Mouse (Mus musculus): ENCODE measurements around the gene Mgea5. TPM values are rescaled to one million over a fixed set of nuclear protein-coding genes. Genes with fewer than 3 reads are reported as not detected.
A peak's percentile ranks its signal among the peaks of the same experiment; 100 is the strongest.

The Mgea5 gene
- polyA plus RNA-seq, 1 experiment, result 27.3 TPM

DNA sequence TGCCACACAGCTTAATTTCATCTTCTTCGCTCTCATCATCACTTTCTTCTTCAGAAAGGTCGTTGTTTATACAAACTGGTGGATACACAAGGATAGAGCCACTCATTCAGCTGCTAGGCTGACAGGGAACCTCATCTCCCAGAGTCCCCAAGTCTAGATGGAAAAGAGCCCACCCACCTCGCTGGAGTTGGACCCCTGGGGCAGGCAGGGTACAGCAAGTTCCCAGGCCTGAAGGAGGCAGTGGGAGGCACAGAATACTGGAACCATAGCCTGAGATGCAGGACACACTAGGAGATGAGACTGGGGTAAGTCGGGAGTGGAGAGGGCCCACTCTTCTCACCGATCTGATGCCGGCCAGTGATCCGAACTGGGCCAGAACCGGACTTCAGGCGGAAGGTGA lies 35.4 kb downstream of the Mgea5 start:
- Histone ChIP-seq H3K4me3 (ENCODE audit: insufficient read depth, low read depth, low read length) (peak overlapping the region; percentile 98), H3K27ac (ENCODE audit: insufficient read depth, low read depth, low read length) (no peak overlapping the region), H3K36me3 (ENCODE audit: control insufficient read depth, insufficient read depth, low read length) (peaks cover 2% of the 10 kb centered on the region; the same call in 1 of the 2 replicates), H3K4me1 (ENCODE audit: control insufficient read depth, insufficient read depth, low read length) (peaks cover 14% of the 10 kb centered on the region; the same call in 1 of the 2 replicates), H3K27me3 (replicated peaks; ENCODE audit: control insufficient read depth, insufficient read depth, low read length) (no peaks in the 10 kb centered on the region)
- 40% methylated on average over 9 of the region's 9 CpGs for WGBS
- DNase-seq, result no peak
- TF ChIP-seq POLR2A (IDR thresholded peaks at IDR 0.05; ENCODE audit: low read depth, low read length) (no peak), CTCF (conservative IDR thresholded peaks at IDR 0.05; ENCODE audit: insufficient read depth, insufficient read length, low read depth, low read length) (no peak)

DNA sequence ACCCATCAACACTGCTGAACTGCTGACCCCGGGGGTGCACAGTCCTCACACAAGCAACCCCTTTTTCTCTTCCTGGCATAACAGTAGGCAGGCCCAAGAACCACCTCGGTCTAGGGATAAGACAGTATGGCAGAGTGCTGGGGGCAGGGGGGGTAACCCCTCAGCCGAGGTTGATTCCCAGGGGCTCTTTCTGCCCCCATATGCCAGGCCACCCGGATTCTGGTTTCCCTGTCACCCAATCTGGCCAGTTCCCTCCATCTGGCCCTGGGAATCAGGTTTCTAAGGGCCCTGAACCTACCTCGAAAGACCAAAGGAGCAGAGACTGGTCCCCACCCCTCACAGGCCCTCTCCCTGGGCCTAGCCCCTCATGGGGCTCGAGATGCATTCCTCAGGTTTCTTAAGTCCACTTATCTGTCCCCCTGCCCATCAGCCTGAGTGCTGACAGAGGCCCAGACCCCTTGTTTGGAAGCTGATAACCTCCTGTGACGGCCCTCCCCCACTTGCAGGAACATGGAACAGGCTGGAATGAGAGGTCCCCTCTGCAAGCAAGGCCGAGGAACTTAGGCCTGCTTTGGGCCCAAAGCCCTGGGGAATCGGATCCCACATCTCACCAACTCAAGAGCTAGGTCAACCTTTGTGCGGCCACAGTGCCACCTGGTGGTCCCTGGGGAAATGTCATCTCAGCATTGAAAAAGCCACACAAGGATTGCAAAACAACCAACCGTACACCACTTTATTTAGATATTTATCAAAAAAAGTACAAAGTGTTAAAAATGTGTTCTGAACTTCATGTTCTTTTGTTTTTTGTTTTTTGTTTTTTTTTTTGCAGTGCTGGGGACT lies 36.4 kb downstream of the Mgea5 start:
- 0 out of 2 replicates have a peak, but pooled peaks cover 2% of the 10 kb centered on the region for H3K36me3 ChIP-seq (ENCODE audit: control insufficient read depth, insufficient read depth, low read length)
- WGBS, result 35% methylated on average over 11 of the region's 11 CpGs
- no peak overlapping the region for H3K4me3 ChIP-seq (ENCODE audit: insufficient read depth, low read depth, low read length)
- DNase-seq, result peak; percentile 90
- H3K27me3 ChIP-seq (replicated peaks; ENCODE audit: control insufficient read depth, insufficient read depth, low read length), result peaks cover 7% of the 10 kb centered on the region
- TF ChIP-seq POLR2A (IDR thresholded peaks at IDR 0.05; ENCODE audit: low read depth, low read length) (no peak), CTCF (conservative IDR thresholded peaks at IDR 0.05; ENCODE audit: insufficient read depth, insufficient read length, low read depth, low read length) (peak; percentile 87)
- peaks cover 14% of the 10 kb centered on the region; the same call in 1 of the 2 replicates for H3K4me1 ChIP-seq (ENCODE audit: control insufficient read depth, insufficient read depth, low read length)
- H3K27ac ChIP-seq (ENCODE audit: insufficient read depth, low read depth, low read length), result no peak overlapping the region

DNA sequence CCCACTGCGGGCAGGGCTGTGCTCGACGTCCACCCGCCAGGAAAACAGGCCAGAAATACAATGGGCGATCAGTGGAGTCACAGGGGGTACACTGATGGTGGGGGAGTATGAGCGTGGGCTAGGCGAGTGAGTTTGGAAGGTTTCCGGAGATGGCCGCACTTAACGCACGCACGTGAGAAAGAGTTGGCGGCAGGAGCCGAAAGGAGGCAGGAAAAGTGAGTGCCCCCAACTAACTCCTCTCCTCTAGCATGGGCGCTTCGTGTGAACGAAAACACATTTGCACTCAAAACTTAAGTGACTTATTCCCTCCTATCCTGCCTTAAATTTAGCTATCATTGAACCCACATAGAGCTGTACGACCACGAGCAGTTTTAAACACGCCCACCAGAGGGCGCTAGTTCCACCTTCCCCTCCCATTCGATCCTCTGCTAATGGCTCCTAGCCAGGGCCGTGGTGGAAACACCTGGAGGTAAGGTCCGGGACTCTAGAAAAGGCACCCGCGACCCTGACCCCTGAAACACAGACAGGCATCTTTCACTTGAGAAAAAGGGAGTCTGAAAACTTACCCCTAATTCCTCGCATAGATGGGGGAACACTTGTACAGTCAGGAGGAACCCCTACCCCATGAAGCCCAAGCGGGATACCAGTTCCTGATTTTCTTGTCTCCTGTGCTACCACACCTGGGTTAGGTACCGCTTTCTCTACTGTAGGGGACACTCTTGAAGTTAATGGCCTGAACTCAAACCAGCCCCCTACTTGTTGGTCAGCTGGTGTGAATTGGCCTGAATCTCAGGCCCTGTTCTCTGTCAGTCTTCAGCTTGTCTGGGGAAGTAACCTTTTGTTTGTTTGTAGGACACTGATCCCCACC lies 37.2 kb downstream of the Mgea5 start:
- TF ChIP-seq CTCF (conservative IDR thresholded peaks at IDR 0.05; ENCODE audit: insufficient read depth, insufficient read length, low read depth, low read length) (peak; percentile 84), POLR2A (IDR thresholded peaks at IDR 0.05; ENCODE audit: low read depth, low read length) (no peak)
- WGBS, result 26% methylated on average over 29 of the region's 29 CpGs
- Histone ChIP-seq H3K27ac (ENCODE audit: insufficient read depth, low read depth, low read length) (no peak overlapping the region), H3K36me3 (ENCODE audit: control insufficient read depth, insufficient read depth, low read length) (no peaks in the 10 kb centered on the region), H3K4me1 (ENCODE audit: control insufficient read depth, insufficient read depth, low read length) (peaks cover 14% of the 10 kb centered on the region; the same call in 1 of the 2 replicates), H3K27me3 (replicated peaks; ENCODE audit: control insufficient read depth, insufficient read depth, low read length) (peaks cover 11% of the 10 kb centered on the region), H3K4me3 (ENCODE audit: insufficient read depth, low read depth, low read length) (no peak overlapping the region)
- DNase-seq, result peak; percentile 87

DNA sequence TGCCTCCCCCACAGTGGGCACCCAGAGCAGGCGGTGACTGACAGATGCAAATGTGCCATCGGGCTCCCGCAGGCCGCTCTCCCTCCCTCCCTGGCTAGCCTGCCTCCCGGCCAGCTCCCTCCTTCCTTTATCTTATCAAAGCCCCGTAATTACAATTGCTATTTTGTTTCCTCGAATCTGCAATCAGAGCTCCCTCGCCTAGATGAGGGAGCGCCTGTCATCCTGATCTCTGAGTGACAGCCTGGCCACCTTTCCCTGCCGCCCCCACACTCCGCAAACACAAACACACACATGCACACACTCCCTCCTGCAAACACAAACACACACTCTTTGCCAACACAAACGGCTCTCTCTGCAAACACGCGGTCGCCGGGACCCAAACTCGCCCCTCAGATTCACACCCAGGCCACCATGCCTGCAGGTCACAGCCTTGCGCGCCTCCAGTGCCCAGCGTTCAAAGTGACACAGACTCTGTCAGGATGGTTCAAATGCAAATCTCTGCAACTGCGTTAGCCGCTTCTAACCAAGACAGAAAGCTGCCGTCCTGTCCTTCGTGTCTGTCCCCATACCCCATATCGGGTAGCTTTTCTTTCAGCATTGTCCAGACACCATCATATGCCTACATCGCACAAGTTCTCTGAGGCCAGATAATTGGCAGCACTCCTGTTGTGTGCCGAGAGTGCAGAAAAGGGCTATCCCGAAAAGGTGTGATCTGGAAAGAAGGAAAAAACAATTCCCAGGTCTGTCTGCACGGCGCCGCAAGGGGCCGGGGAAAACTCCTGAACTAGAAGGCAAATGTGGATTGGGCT lies 38.1 kb downstream of the Mgea5 start:
- no peak overlapping the region for H3K4me3 ChIP-seq (ENCODE audit: insufficient read depth, low read depth, low read length)
- whole genome bisulfite sequencing, result 32% methylated on average over 32 of the region's 32 CpGs
- peaks cover 14% of the 10 kb centered on the region; the same call in 1 of the 2 replicates for H3K4me1 ChIP-seq (ENCODE audit: control insufficient read depth, insufficient read depth, low read length)
- no peak for TF ChIP-seq CTCF (conservative IDR thresholded peaks at IDR 0.05; ENCODE audit: insufficient read depth, insufficient read length, low read depth, low read length)
- no peak for TF ChIP-seq POLR2A (IDR thresholded peaks at IDR 0.05; ENCODE audit: low read depth, low read length)
- no peaks in the 10 kb centered on the region for H3K36me3 ChIP-seq (ENCODE audit: control insufficient read depth, insufficient read depth, low read length)
- no peak for DNase-seq
- H3K27me3 ChIP-seq (replicated peaks; ENCODE audit: control insufficient read depth, insufficient read depth, low read length), result peaks cover 12% of the 10 kb centered on the region
- H3K27ac ChIP-seq (ENCODE audit: insufficient read depth, low read depth, low read length), result no peak overlapping the region

DNA sequence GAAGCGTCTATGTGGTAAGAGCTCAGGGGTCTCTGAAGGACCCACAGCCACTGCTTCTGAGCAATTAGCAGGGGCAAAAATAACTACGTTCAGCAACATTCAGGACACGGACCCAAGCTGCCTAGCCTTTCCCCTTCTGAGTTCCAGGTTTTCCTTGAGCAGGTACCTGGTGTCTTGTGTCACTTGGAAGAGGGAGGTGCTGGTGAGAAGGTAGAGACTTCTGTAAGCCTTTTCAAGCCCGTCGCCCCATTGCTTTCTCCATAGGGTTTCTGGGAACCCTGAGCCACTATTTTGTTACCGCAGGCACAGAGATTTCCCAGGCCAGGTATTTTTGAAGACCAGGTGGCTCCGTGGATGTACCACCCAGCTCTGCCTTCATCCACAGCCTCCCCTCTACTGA lies 40.0 kb downstream of the Mgea5 start:
- Histone ChIP-seq H3K27me3 (replicated peaks; ENCODE audit: control insufficient read depth, insufficient read depth, low read length) (peaks cover 12% of the 10 kb centered on the region), H3K27ac (ENCODE audit: insufficient read depth, low read depth, low read length) (no peak overlapping the region), H3K36me3 (ENCODE audit: control insufficient read depth, insufficient read depth, low read length) (no peaks in the 10 kb centered on the region), H3K4me3 (ENCODE audit: insufficient read depth, low read depth, low read length) (no peak overlapping the region), H3K4me1 (ENCODE audit: control insufficient read depth, insufficient read depth, low read length) (peaks cover 9% of the 10 kb centered on the region; the same call in 1 of the 2 replicates)
- 81% methylated on average over 7 of the region's 7 CpGs for WGBS
- TF ChIP-seq CTCF (conservative IDR thresholded peaks at IDR 0.05; ENCODE audit: insufficient read depth, insufficient read length, low read depth, low read length), result no peak
- no peak for TF ChIP-seq POLR2A (IDR thresholded peaks at IDR 0.05; ENCODE audit: low read depth, low read length)
- DNase-seq, result no peak

DNA sequence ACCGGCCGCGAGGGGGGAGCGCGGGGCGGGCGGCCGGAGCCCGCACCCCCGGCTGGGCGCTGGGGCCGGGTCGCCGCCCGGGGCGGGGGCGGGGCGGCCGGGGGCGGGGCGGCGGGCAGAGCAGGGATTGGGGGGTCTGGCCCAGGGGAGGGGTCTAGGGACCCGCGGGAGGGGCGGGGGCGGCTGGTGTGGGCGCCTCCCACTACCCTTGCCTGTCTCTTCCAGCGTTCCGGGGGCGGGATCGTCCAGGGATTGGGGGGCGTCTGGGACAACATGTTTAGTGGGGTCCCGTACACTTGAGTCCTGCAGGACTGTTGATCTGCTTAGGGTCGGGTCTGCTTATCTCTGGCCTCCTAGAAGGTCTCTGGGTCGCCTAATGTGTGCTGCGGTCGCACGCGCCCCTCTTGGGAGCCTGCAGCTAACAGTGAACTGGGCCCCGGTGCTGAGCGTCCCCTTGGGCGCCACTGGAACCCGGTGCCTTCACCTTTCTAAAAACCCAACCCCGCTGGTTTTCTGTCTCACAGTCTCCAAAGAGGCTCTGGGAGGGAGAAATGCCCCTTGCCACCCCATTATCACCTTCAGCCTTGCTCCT lies 40.6 kb downstream of the Mgea5 start:
- no peak for DNase-seq
- Histone ChIP-seq H3K4me3 (ENCODE audit: insufficient read depth, low read depth, low read length) (no peak overlapping the region), H3K27ac (ENCODE audit: insufficient read depth, low read depth, low read length) (no peak overlapping the region), H3K27me3 (replicated peaks; ENCODE audit: control insufficient read depth, insufficient read depth, low read length) (peaks cover 12% of the 10 kb centered on the region), H3K4me1 (ENCODE audit: control insufficient read depth, insufficient read depth, low read length) (peaks cover 5% of the 10 kb centered on the region; the same call in 1 of the 2 replicates), H3K36me3 (ENCODE audit: control insufficient read depth, insufficient read depth, low read length) (no peaks in the 10 kb centered on the region)
- 15% methylated on average over 31 of the region's 44 CpGs for WGBS
- TF ChIP-seq POLR2A (IDR thresholded peaks at IDR 0.05; ENCODE audit: low read depth, low read length), result no peak
